Mouse (Mus musculus) heart, embryonic 15.5 days (tissue): ENCODE data around the gene Ccdc88a. TPM values are rescaled to one million over a fixed set of nuclear protein-coding genes. Genes with fewer than 3 reads are reported as not detected.

Experiments used
- ATAC-seq: fragments of 200-750 bp; cut with Nextera tagmentation; replicated peaks from 2 replicates; pipeline ENCODE4 v1.8.0; 2017; ENCODE audit warnings: low read depth, moderate TSS enrichment; ENCODE audit not compliant: insufficient number of reproducible peaks, insufficient read depth, low FRiP score
- H3K27ac ChIP-seq: fragments of 300-500 bp; sonication (generic); 2 replicates; pipeline ENCODE4 v1.5.1; 2015; ENCODE audit warnings: mild to moderate bottlenecking, inconsistent platforms
- H3K27me3 ChIP-seq: fragments of 300-500 bp; sonication (generic); 2 replicates; pipeline ENCODE4 v1.6.1; 2015; ENCODE audit warnings: inconsistent platforms
- H3K36me3 ChIP-seq: fragments of 300-500 bp; sonication (generic); 2 replicates; pipeline ENCODE4 v1.6.1; 2015; ENCODE audit warnings: mild to moderate bottlenecking, inconsistent platforms
- H3K4me1 ChIP-seq: fragments of 300-500 bp; sonication (generic); replicated peaks from 2 replicates; pipeline ENCODE4 v1.6.1; 2015; ENCODE audit warnings: inconsistent platforms
- H3K4me2 ChIP-seq: fragments of 300-500 bp; sonication (generic); 2 replicates; pipeline ENCODE4 v1.6.1; 2015; ENCODE audit warnings: inconsistent platforms, mild to moderate bottlenecking, moderate library complexity
- H3K4me3 ChIP-seq: fragments of 300-500 bp; sonication (generic); 2 replicates; pipeline ENCODE4 v1.5.1; 2015; ENCODE audit warnings: mild to moderate bottlenecking, inconsistent platforms
- H3K9ac ChIP-seq: fragments of 300-500 bp; sonication (generic); 2 replicates; pipeline ENCODE4 v1.6.1; 2015; ENCODE audit warnings: mild to moderate bottlenecking, inconsistent platforms
- H3K9me3 ChIP-seq: fragments of 300-500 bp; sonication (generic); replicated peaks from 2 replicates; pipeline ENCODE4 v1.6.1; 2016; ENCODE audit warnings: inconsistent platforms
- WGBS: fragments of 180-500 bp; shearing (Covaris S2); methylation state at CpG from one replicate; pipeline ENCODE4 v1.1.7; 2015; ENCODE audit warnings: mixed read lengths; 5-methylcytosine and 5-hydroxymethylcytosine counted together
- polyA plus RNA-seq: library from polyadenylated mRNA; unstranded; fragments of >200 nt; fragmentation: Nextera tagmentation; extraction: Ambion mirVana; gene quantifications from 2 replicates; pipeline ENCODE4 v1.2.1, GENCODE M21; 2015

Gene Ccdc88a
- polyA plus RNA-seq, 1 experiment from 2014 or later: 23.0 TPM

- 88% methylated on average over 1 of the region's 1 CpGs for WGBS
- H3K9ac ChIP-seq: no peak overlapping the region
- no peaks in the 10 kb centered on the region for H3K27me3 ChIP-seq
- H3K4me3 ChIP-seq: no peak overlapping the region
- no peak overlapping the region for H3K4me2 ChIP-seq
- no peaks in the 10 kb centered on the region for H3K36me3 ChIP-seq
- ATAC-seq: no peak
- H3K4me1 ChIP-seq: peaks cover 15% of the 10 kb centered on the region; the same call in 1 of the 2 replicates
- no peak overlapping the region for H3K27ac ChIP-seq
- no peaks in the 10 kb centered on the region for H3K9me3 ChIP-seq
Observed at GRCm38 (mm10) chr11:29378751-29379150, 5.3 kb downstream of the Ccdc88a start.

- H3K9me3 ChIP-seq: no peaks in the 10 kb centered on the region
- H3K4me1 ChIP-seq: 0 out of 2 replicates have a peak, but pooled peaks cover 3% of the 10 kb centered on the region
- H3K4me2 ChIP-seq: no peak overlapping the region
- H3K27me3 ChIP-seq: no peaks in the 10 kb centered on the region
- H3K36me3 ChIP-seq: no peaks in the 10 kb centered on the region
- H3K4me3 ChIP-seq: no peak overlapping the region
- no peak overlapping the region for H3K27ac ChIP-seq
- no peak overlapping the region for H3K9ac ChIP-seq
- no peak for ATAC-seq
- WGBS: 66% methylated on average over 2 of the region's 2 CpGs
Observed at GRCm38 (mm10) chr11:29383493-29383892, 10.0 kb downstream of the Ccdc88a start.

- Histone ChIP-seq H3K9me3 (no peaks in the 10 kb centered on the region), H3K36me3 (no peaks in the 10 kb centered on the region), H3K4me1 (0 out of 2 replicates have a peak, but pooled peaks cover 3% of the 10 kb centered on the region), H3K27me3 (no peaks in the 10 kb centered on the region), H3K9ac (no peak overlapping the region), H3K27ac (no peak overlapping the region), H3K4me3 (no peak overlapping the region), H3K4me2 (no peak overlapping the region)
- ATAC-seq: no peak
- 60% methylated on average over 1 of the region's 1 CpGs for WGBS
Observed at GRCm38 (mm10) chr11:29384001-29384400, 10.5 kb downstream of the Ccdc88a start.

GRCm38 (mm10) chr11:29384617-29385016 lies 11.2 kb downstream of the Ccdc88a start:
- WGBS: 74% methylated on average over 3 of the region's 3 CpGs
- ATAC-seq: no peak
- Histone ChIP-seq H3K9me3 (no peaks in the 10 kb centered on the region), H3K27ac (no peak overlapping the region), H3K9ac (no peak overlapping the region), H3K4me2 (no peak overlapping the region), H3K36me3 (no peaks in the 10 kb centered on the region), H3K4me1 (0 out of 2 replicates have a peak, but pooled peaks cover 3% of the 10 kb centered on the region), H3K4me3 (no peak overlapping the region), H3K27me3 (no peaks in the 10 kb centered on the region)

- H3K4me2 ChIP-seq: no peak overlapping the region
- H3K4me3 ChIP-seq: no peak overlapping the region
- H3K4me1 ChIP-seq: 0 out of 2 replicates have a peak, but pooled peaks cover 2% of the 10 kb centered on the region
- H3K27ac ChIP-seq: no peak overlapping the region
- no peak overlapping the region for H3K9ac ChIP-seq
- no peak for ATAC-seq
- no peaks in the 10 kb centered on the region for H3K36me3 ChIP-seq
- 64% methylated on average over 4 of the region's 4 CpGs for WGBS
- H3K27me3 ChIP-seq: no peaks in the 10 kb centered on the region
- H3K9me3 ChIP-seq: no peaks in the 10 kb centered on the region
Observed at GRCm38 (mm10) chr11:29389913-29390312, 16.5 kb downstream of the Ccdc88a start.

GRCm38 (mm10) chr11:29395135-29395746 lies 21.8 kb downstream of the Ccdc88a start:
- no peak overlapping the region for H3K27ac ChIP-seq
- 0 out of 2 replicates have a peak, but pooled peaks cover 2% of the 10 kb centered on the region for H3K4me1 ChIP-seq
- no peaks in the 10 kb centered on the region for H3K27me3 ChIP-seq
- H3K4me3 ChIP-seq: no peak overlapping the region
- WGBS: 77% methylated on average over 3 of the region's 3 CpGs
- H3K36me3 ChIP-seq: no peaks in the 10 kb centered on the region
- no peaks in the 10 kb centered on the region for H3K9me3 ChIP-seq
- H3K9ac ChIP-seq: no peak overlapping the region
- H3K4me2 ChIP-seq: no peak overlapping the region
- ATAC-seq: no peak

GRCm38 (mm10) chr11:29400374-29400773 lies 26.9 kb downstream of the Ccdc88a start:
- H3K9ac ChIP-seq: no peak overlapping the region
- no peak overlapping the region for H3K4me2 ChIP-seq
- H3K36me3 ChIP-seq: no peaks in the 10 kb centered on the region
- no peaks in the 10 kb centered on the region for H3K27me3 ChIP-seq
- no peaks in the 10 kb centered on the region for H3K9me3 ChIP-seq
- 82% methylated on average over 2 of the region's 2 CpGs for WGBS
- H3K4me1 ChIP-seq: no peaks in the 10 kb centered on the region
- ATAC-seq: no peak
- no peak overlapping the region for H3K27ac ChIP-seq
- H3K4me3 ChIP-seq: no peak overlapping the region

- Histone ChIP-seq H3K4me3 (no peak overlapping the region), H3K9ac (no peak overlapping the region), H3K36me3 (no peaks in the 10 kb centered on the region; the same call in 1 of the 2 replicates), H3K4me1 (no peaks in the 10 kb centered on the region), H3K27me3 (no peaks in the 10 kb centered on the region), H3K9me3 (no peaks in the 10 kb centered on the region), H3K4me2 (no peak overlapping the region), H3K27ac (no peak overlapping the region)
- no peak for ATAC-seq
Observed at GRCm38 (mm10) chr11:29406292-29406691, 32.8 kb downstream of the Ccdc88a start.

GRCm38 (mm10) chr11:29423496-29423895 lies 50.0 kb downstream of the Ccdc88a start:
- Histone ChIP-seq H3K4me2 (no peak overlapping the region), H3K36me3 (no peaks in the 10 kb centered on the region), H3K4me3 (no peak overlapping the region), H3K27ac (no peak overlapping the region), H3K9me3 (no peaks in the 10 kb centered on the region), H3K9ac (no peak overlapping the region), H3K27me3 (no peaks in the 10 kb centered on the region), H3K4me1 (no peaks in the 10 kb centered on the region)
- whole genome bisulfite sequencing: 89% methylated on average over 3 of the region's 3 CpGs
- no peak for ATAC-seq

GRCm38 (mm10) chr11:29428774-29429173 lies 55.3 kb downstream of the Ccdc88a start:
- Histone ChIP-seq H3K4me2 (no peak overlapping the region), H3K9ac (no peak overlapping the region), H3K27ac (no peak overlapping the region), H3K27me3 (no peaks in the 10 kb centered on the region), H3K4me1 (no peaks in the 10 kb centered on the region), H3K36me3 (peaks cover 22% of the 10 kb centered on the region), H3K9me3 (no peaks in the 10 kb centered on the region), H3K4me3 (no peak overlapping the region)
- 75% methylated on average over 3 of the region's 3 CpGs for WGBS
- ATAC-seq: no peak

- Histone ChIP-seq H3K4me1 (no peaks in the 10 kb centered on the region), H3K9me3 (no peaks in the 10 kb centered on the region), H3K36me3 (peaks cover 22% of the 10 kb centered on the region), H3K27me3 (no peaks in the 10 kb centered on the region), H3K9ac (no peak overlapping the region), H3K4me2 (no peak overlapping the region), H3K4me3 (no peak overlapping the region), H3K27ac (no peak overlapping the region)
- 84% methylated on average over 1 of the region's 1 CpGs for WGBS
- ATAC-seq: no peak
Observed at GRCm38 (mm10) chr11:29431011-29431410, 57.6 kb downstream of the Ccdc88a start.

- Histone ChIP-seq H3K27ac (no peak overlapping the region), H3K4me2 (no peak overlapping the region), H3K4me3 (no peak overlapping the region), H3K4me1 (no peaks in the 10 kb centered on the region), H3K9ac (no peak overlapping the region), H3K27me3 (no peaks in the 10 kb centered on the region), H3K36me3 (no peaks in the 10 kb centered on the region), H3K9me3 (no peaks in the 10 kb centered on the region)
- ATAC-seq: no peak
- 94% methylated on average over 2 of the region's 2 CpGs for WGBS
Observed at GRCm38 (mm10) chr11:29448741-29449140, 75.3 kb downstream of the Ccdc88a start.
